Mouse (Mus musculus): ENCODE data around the gene B3gnt6. TPM values are rescaled to one million over a fixed set of nuclear protein-coding genes. Genes with fewer than 3 reads are reported as not detected.

The B3gnt6 gene
- polyA plus RNA-seq (2015; fragmentation: Nextera tagmentation; extraction: Ambion mirVana) = 0.23 and 0.25 TPM in 2 replicates

- Histone ChIP-seq H3K9ac (ENCODE audit: low read length) (no peak within 1 kb of the TSS), H3K4me1 (replicated peaks; ENCODE audit: control insufficient read depth, insufficient read depth) (no peaks in the 10 kb centered on the region), H3K36me3 (ENCODE audit: control insufficient read depth, insufficient read depth, low read length) (no peaks in the 10 kb centered on the region), H3K27me3 (ENCODE audit: control insufficient read depth, insufficient read depth, low read length) (0 out of 2 replicates have a peak, but pooled peaks cover 1% of the 10 kb centered on the region), H3K27ac (replicated peaks) (no peak within 1 kb of the TSS), H3K4me3 (ENCODE audit: low read depth, low read length) (no peak within 1 kb of the TSS), H3K4me2 (replicated peaks; ENCODE audit: low read depth) (no peak within 1 kb of the TSS), H3K9me3 (ENCODE audit: control insufficient read depth, low read length) (no peaks in the 10 kb centered on the region)
- TF ChIP-seq CTCF (IDR thresholded peaks at IDR 0.05; ENCODE audit: low read depth) (no peak), EP300 (optimal IDR thresholded peaks at IDR 0.05) (no peak)
- no peak for ATAC-seq (ENCODE audit: low FRiP score, low TSS enrichment)
- DNase-seq (ENCODE audit: low spot score) = no peak
- WGBS = 83% methylated on average over 4 of the region's 4 CpGs
Observed at GRCm38 (mm10) chr7:98199381-98199780, at the start of gene B3gnt6. TSS of gene B3gnt6 (minus strand) at chr7:98199481.

- no peak overlapping the region for H3K4me2 ChIP-seq (replicated peaks; ENCODE audit: low read depth)
- no peak overlapping the region for H3K4me3 ChIP-seq (ENCODE audit: low read depth, low read length)
- H3K27ac ChIP-seq (replicated peaks) = no peak overlapping the region
- ATAC-seq (ENCODE audit: low FRiP score, low TSS enrichment) (no peak), DNase-seq (ENCODE audit: low spot score) (no peak)
- H3K4me1 ChIP-seq (replicated peaks; ENCODE audit: control insufficient read depth, insufficient read depth) = no peaks in the 10 kb centered on the region
- H3K9ac ChIP-seq (ENCODE audit: low read length) = no peak overlapping the region
- no peaks in the 10 kb centered on the region for H3K36me3 ChIP-seq (ENCODE audit: control insufficient read depth, insufficient read depth, low read length)
- no peaks in the 10 kb centered on the region for H3K9me3 ChIP-seq (ENCODE audit: control insufficient read depth, low read length)
- TF ChIP-seq CTCF (IDR thresholded peaks at IDR 0.05; ENCODE audit: low read depth) (no peak), EP300 (optimal IDR thresholded peaks at IDR 0.05) (no peak)
- WGBS = 64% methylated on average over 3 of the region's 3 CpGs
- no peaks in the 10 kb centered on the region for H3K27me3 ChIP-seq (ENCODE audit: control insufficient read depth, insufficient read depth, low read length)
Observed at GRCm38 (mm10) chr7:98236686-98237359, 37.5 kb upstream of the B3gnt6 start.

- 92% methylated on average over 4 of the region's 4 CpGs for WGBS
Observed at GRCm38 (mm10) chr7:98223796-98224195, 24.5 kb upstream of the B3gnt6 start.

GRCm38 (mm10) chr7:98216713-98217112, 17.4 kb upstream of the B3gnt6 start:
- no peak overlapping the region for H3K4me2 ChIP-seq (replicated peaks; ENCODE audit: low read depth)
- H3K9ac ChIP-seq (ENCODE audit: low read length) = no peak overlapping the region
- ATAC-seq (ENCODE audit: low FRiP score, low TSS enrichment) (no peak), DNase-seq (ENCODE audit: low spot score) (no peak)
- no peak overlapping the region for H3K27ac ChIP-seq (replicated peaks)
- no peak overlapping the region for H3K4me3 ChIP-seq (ENCODE audit: low read depth, low read length)
- H3K4me1 ChIP-seq (replicated peaks; ENCODE audit: control insufficient read depth, insufficient read depth) = no peaks in the 10 kb centered on the region
- H3K9me3 ChIP-seq (ENCODE audit: control insufficient read depth, low read length) = no peaks in the 10 kb centered on the region
- no peak for TF ChIP-seq CTCF (IDR thresholded peaks at IDR 0.05; ENCODE audit: low read depth)
- no peak for TF ChIP-seq EP300 (optimal IDR thresholded peaks at IDR 0.05)
- H3K36me3 ChIP-seq (ENCODE audit: control insufficient read depth, insufficient read depth, low read length) = no peaks in the 10 kb centered on the region
- no peaks in the 10 kb centered on the region for H3K27me3 ChIP-seq (ENCODE audit: control insufficient read depth, insufficient read depth, low read length)

More at GRCm38 (mm10) chr7:98223796-98224195, 24.5 kb upstream of the B3gnt6 start:
- H3K36me3 ChIP-seq (ENCODE audit: control insufficient read depth, insufficient read depth, low read length) = no peaks in the 10 kb centered on the region
- H3K27ac ChIP-seq (replicated peaks) = no peak overlapping the region
- no peak for ATAC-seq (ENCODE audit: low FRiP score, low TSS enrichment)
- no peak overlapping the region for H3K9ac ChIP-seq (ENCODE audit: low read length)
- no peak for TF ChIP-seq CTCF (IDR thresholded peaks at IDR 0.05; ENCODE audit: low read depth)
- TF ChIP-seq EP300 (optimal IDR thresholded peaks at IDR 0.05) = no peak
- DNase-seq (ENCODE audit: low spot score) = no peak
- H3K27me3 ChIP-seq (ENCODE audit: control insufficient read depth, insufficient read depth, low read length) = no peaks in the 10 kb centered on the region
- H3K4me3 ChIP-seq (ENCODE audit: low read depth, low read length) = no peak overlapping the region
- no peaks in the 10 kb centered on the region for H3K9me3 ChIP-seq (ENCODE audit: control insufficient read depth, low read length)
- no peaks in the 10 kb centered on the region for H3K4me1 ChIP-seq (replicated peaks; ENCODE audit: control insufficient read depth, insufficient read depth)
- no peak overlapping the region for H3K4me2 ChIP-seq (replicated peaks; ENCODE audit: low read depth)

GRCm38 (mm10) chr7:98202946-98203345, 3.7 kb upstream of the B3gnt6 start:
- Histone ChIP-seq H3K4me3 (ENCODE audit: low read depth, low read length) (no peak overlapping the region), H3K4me1 (replicated peaks; ENCODE audit: control insufficient read depth, insufficient read depth) (no peaks in the 10 kb centered on the region), H3K9ac (ENCODE audit: low read length) (no peak overlapping the region), H3K27me3 (ENCODE audit: control insufficient read depth, insufficient read depth, low read length) (no peaks in the 10 kb centered on the region), H3K9me3 (ENCODE audit: control insufficient read depth, low read length) (no peaks in the 10 kb centered on the region), H3K4me2 (replicated peaks; ENCODE audit: low read depth) (no peak overlapping the region), H3K36me3 (ENCODE audit: control insufficient read depth, insufficient read depth, low read length) (no peaks in the 10 kb centered on the region), H3K27ac (replicated peaks) (no peak overlapping the region)
- no peak for DNase-seq (ENCODE audit: low spot score)
- no peak for ATAC-seq (ENCODE audit: low FRiP score, low TSS enrichment)
- WGBS = 48% methylated on average over 4 of the region's 4 CpGs
- TF ChIP-seq EP300 (optimal IDR thresholded peaks at IDR 0.05) = no peak
- TF ChIP-seq CTCF (IDR thresholded peaks at IDR 0.05; ENCODE audit: low read depth) = no peak

GRCm38 (mm10) chr7:98201493-98202028, 2.3 kb upstream of the B3gnt6 start:
- no peak for DNase-seq (ENCODE audit: low spot score)
- Histone ChIP-seq H3K4me1 (replicated peaks; ENCODE audit: control insufficient read depth, insufficient read depth) (no peaks in the 10 kb centered on the region), H3K9me3 (ENCODE audit: control insufficient read depth, low read length) (no peaks in the 10 kb centered on the region), H3K4me2 (replicated peaks; ENCODE audit: low read depth) (no peak overlapping the region), H3K36me3 (ENCODE audit: control insufficient read depth, insufficient read depth, low read length) (no peaks in the 10 kb centered on the region), H3K27ac (replicated peaks) (no peak overlapping the region), H3K4me3 (ENCODE audit: low read depth, low read length) (no peak overlapping the region), H3K27me3 (ENCODE audit: control insufficient read depth, insufficient read depth, low read length) (no peaks in the 10 kb centered on the region), H3K9ac (ENCODE audit: low read length) (no peak overlapping the region)
- WGBS = 61% methylated on average over 5 of the region's 5 CpGs
- TF ChIP-seq CTCF (IDR thresholded peaks at IDR 0.05; ENCODE audit: low read depth) = no peak
- TF ChIP-seq EP300 (optimal IDR thresholded peaks at IDR 0.05) = no peak
- ATAC-seq (ENCODE audit: low FRiP score, low TSS enrichment) = peak; percentile 43; the same call in 1 of the 2 replicates

Data from stomach, postnatal 0 days (tissue).